Mouse (Mus musculus): Measurements from ENCODE around the gene Arsb. TPM values are rescaled to one million over a fixed set of nuclear protein-coding genes. Genes with fewer than 3 reads are reported as not detected.

Arsb gene
- polyA plus RNA-seq, 1 experiment from 2014 or later, result 4.9 TPM

- WGBS, result 82% methylated on average over 5 of the region's 5 CpGs
- TF ChIP-seq CTCF (IDR thresholded peaks at IDR 0.05; ENCODE audit: low read depth) (no peak), EP300 (optimal IDR thresholded peaks at IDR 0.05) (no peak)
Measured at GRCm38 (mm10) chr13:93970115-93970514, 198.7 kb downstream of the Arsb start.

GRCm38 (mm10) chr13:93972423-93972822, 201.0 kb downstream of the Arsb start:
- no peak for ATAC-seq (ENCODE audit: low FRiP score, low TSS enrichment)
- Histone ChIP-seq H3K4me2 (replicated peaks; ENCODE audit: low read depth) (no peak overlapping the region), H3K9ac (ENCODE audit: low read length) (no peak overlapping the region), H3K27ac (replicated peaks) (no peak overlapping the region), H3K4me3 (ENCODE audit: low read depth, low read length) (no peak overlapping the region), H3K9me3 (ENCODE audit: control insufficient read depth, low read length) (no peaks in the 10 kb centered on the region), H3K27me3 (ENCODE audit: control insufficient read depth, insufficient read depth, low read length) (no peaks in the 10 kb centered on the region), H3K36me3 (ENCODE audit: control insufficient read depth, insufficient read depth, low read length) (no peaks in the 10 kb centered on the region), H3K4me1 (replicated peaks; ENCODE audit: control insufficient read depth, insufficient read depth) (no peaks in the 10 kb centered on the region)
- TF ChIP-seq CTCF (IDR thresholded peaks at IDR 0.05; ENCODE audit: low read depth), result no peak
- TF ChIP-seq EP300 (optimal IDR thresholded peaks at IDR 0.05), result no peak
- WGBS, result 70% methylated on average over 3 of the region's 3 CpGs
- DNase-seq (ENCODE audit: low spot score), result no peak

More at GRCm38 (mm10) chr13:93970115-93970514, 198.7 kb downstream of the Arsb start:
- no peak for DNase-seq (ENCODE audit: low spot score)
- Histone ChIP-seq H3K27ac (replicated peaks) (no peak overlapping the region), H3K4me1 (replicated peaks; ENCODE audit: control insufficient read depth, insufficient read depth) (no peaks in the 10 kb centered on the region), H3K9ac (ENCODE audit: low read length) (no peak overlapping the region), H3K9me3 (ENCODE audit: control insufficient read depth, low read length) (no peaks in the 10 kb centered on the region), H3K4me2 (replicated peaks; ENCODE audit: low read depth) (no peak overlapping the region), H3K27me3 (ENCODE audit: control insufficient read depth, insufficient read depth, low read length) (no peaks in the 10 kb centered on the region), H3K36me3 (ENCODE audit: control insufficient read depth, insufficient read depth, low read length) (no peaks in the 10 kb centered on the region), H3K4me3 (ENCODE audit: low read depth, low read length) (no peak overlapping the region)
- no peak for ATAC-seq (ENCODE audit: low FRiP score, low TSS enrichment)

- WGBS, result 59% methylated on average over 5 of the region's 5 CpGs
- DNase-seq (ENCODE audit: low spot score) (no peak), ATAC-seq (ENCODE audit: low FRiP score, low TSS enrichment) (no peak)
- no peaks in the 10 kb centered on the region for H3K9me3 ChIP-seq (ENCODE audit: control insufficient read depth, low read length)
- H3K4me3 ChIP-seq (ENCODE audit: low read depth, low read length), result no peak overlapping the region
- H3K9ac ChIP-seq (ENCODE audit: low read length), result no peak overlapping the region
- H3K27me3 ChIP-seq (ENCODE audit: control insufficient read depth, insufficient read depth, low read length), result no peaks in the 10 kb centered on the region
- TF ChIP-seq CTCF (IDR thresholded peaks at IDR 0.05; ENCODE audit: low read depth), result no peak
- H3K4me1 ChIP-seq (replicated peaks; ENCODE audit: control insufficient read depth, insufficient read depth), result no peaks in the 10 kb centered on the region
- H3K27ac ChIP-seq (replicated peaks), result no peak overlapping the region
- H3K4me2 ChIP-seq (replicated peaks; ENCODE audit: low read depth), result no peak overlapping the region
- no peaks in the 10 kb centered on the region for H3K36me3 ChIP-seq (ENCODE audit: control insufficient read depth, insufficient read depth, low read length)
Measured at GRCm38 (mm10) chr13:93975668-93976067, 204.2 kb downstream of the Arsb start.

- no peak overlapping the region for H3K27ac ChIP-seq (replicated peaks)
- no peaks in the 10 kb centered on the region for H3K9me3 ChIP-seq (ENCODE audit: control insufficient read depth, low read length)
- no peaks in the 10 kb centered on the region for H3K4me1 ChIP-seq (replicated peaks; ENCODE audit: control insufficient read depth, insufficient read depth)
- H3K4me2 ChIP-seq (replicated peaks; ENCODE audit: low read depth), result no peak overlapping the region
- no peak for DNase-seq (ENCODE audit: low spot score)
- no peaks in the 10 kb centered on the region for H3K36me3 ChIP-seq (ENCODE audit: control insufficient read depth, insufficient read depth, low read length)
- no peak overlapping the region for H3K9ac ChIP-seq (ENCODE audit: low read length)
- no peak for ATAC-seq (ENCODE audit: low FRiP score, low TSS enrichment)
- TF ChIP-seq CTCF (IDR thresholded peaks at IDR 0.05; ENCODE audit: low read depth) (no peak), EP300 (optimal IDR thresholded peaks at IDR 0.05) (no peak)
- H3K4me3 ChIP-seq (ENCODE audit: low read depth, low read length), result no peak overlapping the region
- no peaks in the 10 kb centered on the region for H3K27me3 ChIP-seq (ENCODE audit: control insufficient read depth, insufficient read depth, low read length)
- 75% methylated on average over 9 of the region's 10 CpGs for WGBS
Measured at GRCm38 (mm10) chr13:93976897-93977530, 205.6 kb downstream of the Arsb start.

- Histone ChIP-seq H3K27me3 (ENCODE audit: control insufficient read depth, insufficient read depth, low read length) (no peaks in the 10 kb centered on the region), H3K27ac (replicated peaks) (no peak overlapping the region), H3K9me3 (ENCODE audit: control insufficient read depth, low read length) (no peaks in the 10 kb centered on the region), H3K9ac (ENCODE audit: low read length) (no peak overlapping the region), H3K4me3 (ENCODE audit: low read depth, low read length) (no peak overlapping the region), H3K36me3 (ENCODE audit: control insufficient read depth, insufficient read depth, low read length) (no peaks in the 10 kb centered on the region), H3K4me1 (replicated peaks; ENCODE audit: control insufficient read depth, insufficient read depth) (no peaks in the 10 kb centered on the region), H3K4me2 (replicated peaks; ENCODE audit: low read depth) (no peak overlapping the region)
- ATAC-seq (ENCODE audit: low FRiP score, low TSS enrichment) (no peak), DNase-seq (ENCODE audit: low spot score) (no peak)
- 82% methylated on average over 12 of the region's 12 CpGs for WGBS
- TF ChIP-seq EP300 (optimal IDR thresholded peaks at IDR 0.05), result no peak
- TF ChIP-seq CTCF (IDR thresholded peaks at IDR 0.05; ENCODE audit: low read depth), result no peak
Measured at GRCm38 (mm10) chr13:93978703-93979495, 207.5 kb downstream of the Arsb start.

DNA sequence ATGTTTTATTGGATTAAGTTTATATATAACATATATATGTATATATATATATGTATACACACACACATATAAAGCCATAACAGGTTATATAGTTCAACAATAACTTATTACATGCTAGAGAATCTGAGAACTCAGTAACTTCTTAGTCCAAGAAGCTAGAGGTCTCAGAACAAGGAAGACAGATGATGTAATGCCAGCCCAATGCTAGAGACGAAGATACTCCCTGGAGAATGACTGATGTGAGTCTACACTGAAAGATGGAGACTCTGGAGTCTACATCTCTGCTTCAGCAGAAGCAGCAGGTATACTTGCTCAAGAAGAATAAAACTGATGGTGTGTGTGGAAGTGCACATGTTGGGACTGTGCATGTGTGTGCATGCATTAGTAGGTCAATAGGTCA, 208.3 kb downstream of the Arsb start:
- ATAC-seq (ENCODE audit: low FRiP score, low TSS enrichment) (no peak), DNase-seq (ENCODE audit: low spot score) (no peak)
- WGBS, result 74% methylated on average over 1 of the region's 1 CpGs
- no peak overlapping the region for H3K4me3 ChIP-seq (ENCODE audit: low read depth, low read length)
- no peaks in the 10 kb centered on the region for H3K27me3 ChIP-seq (ENCODE audit: control insufficient read depth, insufficient read depth, low read length)
- no peaks in the 10 kb centered on the region for H3K4me1 ChIP-seq (replicated peaks; ENCODE audit: control insufficient read depth, insufficient read depth)
- H3K4me2 ChIP-seq (replicated peaks; ENCODE audit: low read depth), result no peak overlapping the region
- TF ChIP-seq EP300 (optimal IDR thresholded peaks at IDR 0.05) (no peak), CTCF (IDR thresholded peaks at IDR 0.05; ENCODE audit: low read depth) (no peak)
- H3K9me3 ChIP-seq (ENCODE audit: control insufficient read depth, low read length), result no peaks in the 10 kb centered on the region
- no peak overlapping the region for H3K9ac ChIP-seq (ENCODE audit: low read length)
- H3K27ac ChIP-seq (replicated peaks), result no peak overlapping the region
- no peaks in the 10 kb centered on the region for H3K36me3 ChIP-seq (ENCODE audit: control insufficient read depth, insufficient read depth, low read length)

All from stomach, postnatal 0 days (tissue).